Mouse (Mus musculus) kidney, embryonic 15.5 days (tissue): ENCODE results near the gene Nfkbia. TPM values are rescaled to one million over a fixed set of nuclear protein-coding genes. Genes with fewer than 3 reads are reported as not detected.

Source experiments
- ATAC-seq: fragments of 200-750 bp; cut with Nextera tagmentation; replicated peaks from 2 replicates; pipeline ENCODE4 v1.8.0; 2017; ENCODE audit warnings: moderate TSS enrichment; ENCODE audit not compliant: low FRiP score
- H3K27ac ChIP-seq: fragments of 300-500 bp; sonication (generic); 2 replicates; pipeline ENCODE4 v1.5.1; 2015; ENCODE audit warnings: mild to moderate bottlenecking, inconsistent platforms
- H3K27me3 ChIP-seq: fragments of 300-500 bp; sonication (generic); 2 replicates; pipeline ENCODE4 v1.6.1; 2015; ENCODE audit warnings: inconsistent platforms
- H3K36me3 ChIP-seq: fragments of 300-500 bp; sonication (generic); 2 replicates; pipeline ENCODE4 v1.6.1; 2015; ENCODE audit warnings: inconsistent platforms
- H3K4me1 ChIP-seq: fragments of 300-500 bp; sonication (generic); 2 replicates; pipeline ENCODE4 v1.6.1; 2015; ENCODE audit warnings: inconsistent platforms
- H3K4me2 ChIP-seq: fragments of 300-500 bp; sonication (generic); 2 replicates; pipeline ENCODE4 v1.6.1; 2015; ENCODE audit warnings: moderate library complexity, mild to moderate bottlenecking, inconsistent platforms
- H3K4me3 ChIP-seq: fragments of 300-500 bp; sonication (generic); replicated peaks from 2 replicates; pipeline ENCODE4 v1.5.1; 2015; ENCODE audit warnings: mild to moderate bottlenecking, inconsistent platforms
- H3K9ac ChIP-seq: fragments of 300-500 bp; sonication (generic); 2 replicates; pipeline ENCODE4 v1.6.1; 2015; ENCODE audit warnings: mild to moderate bottlenecking, inconsistent platforms
- H3K9me3 ChIP-seq: fragments of 300-500 bp; sonication (generic); replicated peaks from 2 replicates; pipeline ENCODE4 v1.6.1; 2016; ENCODE audit warnings: inconsistent platforms
- WGBS: fragments of 180-500 bp; shearing (Covaris S2); methylation state at CpG from one replicate; pipeline ENCODE4 v1.1.7; 2015; ENCODE audit warnings: mixed read lengths; 5-methylcytosine and 5-hydroxymethylcytosine counted together
- polyA plus RNA-seq: library from polyadenylated mRNA; unstranded; fragments of >200 nt; fragmentation: Nextera tagmentation; extraction: Ambion mirVana; gene quantifications from 2 replicates; pipeline ENCODE4 v1.2.1, GENCODE M21; 2015

The Nfkbia gene
- polyA plus RNA-seq, 1 experiment from 2014 or later, result 78.2 TPM

GRCm38 (mm10) chr12:55462456-55462855 lies 30.0 kb downstream of the Nfkbia start:
- H3K4me1 ChIP-seq, result peaks cover 69% of the 10 kb centered on the region
- H3K4me3 ChIP-seq, result no peak overlapping the region

DNA sequence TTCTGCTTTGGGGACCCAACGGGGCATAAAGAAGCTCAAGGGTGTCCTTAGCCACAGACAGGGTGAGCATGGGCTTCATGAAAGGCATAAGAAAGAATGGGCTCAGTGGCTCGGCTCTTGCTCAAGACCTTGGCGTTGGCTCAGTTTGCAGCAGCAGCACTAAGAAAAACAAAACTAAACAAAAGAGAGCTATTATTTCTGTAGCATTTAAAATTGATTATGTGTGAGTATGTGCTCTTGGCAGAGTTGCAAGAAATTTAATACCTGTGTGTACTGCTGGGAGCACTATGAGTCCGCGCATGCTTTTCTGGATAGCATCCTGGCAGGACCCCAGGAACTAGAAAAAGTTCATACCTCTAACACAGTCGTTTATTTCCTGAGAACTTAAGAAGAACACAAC lies 30.7 kb downstream of the Nfkbia start:
- H3K4me1 ChIP-seq, result peaks cover 64% of the 10 kb centered on the region
- no peak for ATAC-seq

More at GRCm38 (mm10) chr12:55462456-55462855, 30.0 kb downstream of the Nfkbia start:
- Histone ChIP-seq H3K27ac (peak overlapping the region; percentile 61), H3K4me2 (no peak overlapping the region), H3K27me3 (no peaks in the 10 kb centered on the region), H3K9ac (no peak overlapping the region), H3K9me3 (no peaks in the 10 kb centered on the region), H3K36me3 (no peaks in the 10 kb centered on the region)
- 70% methylated on average over 6 of the region's 6 CpGs for WGBS
- no peak for ATAC-seq

GRCm38 (mm10) chr12:55460900-55461299 lies 31.5 kb downstream of the Nfkbia start:
- no peak overlapping the region for H3K4me3 ChIP-seq
- ATAC-seq, result no peak
- H3K9me3 ChIP-seq, result no peaks in the 10 kb centered on the region
- H3K27ac ChIP-seq, result no peak overlapping the region
- no peak overlapping the region for H3K4me2 ChIP-seq
- 34% methylated on average over 4 of the region's 4 CpGs for WGBS
- H3K27me3 ChIP-seq, result no peaks in the 10 kb centered on the region
- H3K4me1 ChIP-seq, result peaks cover 56% of the 10 kb centered on the region
- no peak overlapping the region for H3K9ac ChIP-seq
- no peaks in the 10 kb centered on the region for H3K36me3 ChIP-seq

More for the DNA sequence above, 30.7 kb downstream of the Nfkbia start:
- H3K4me3 ChIP-seq, result no peak overlapping the region
- H3K36me3 ChIP-seq, result no peaks in the 10 kb centered on the region
- no peak overlapping the region for H3K4me2 ChIP-seq
- WGBS, result 55% methylated on average over 6 of the region's 6 CpGs
- H3K9me3 ChIP-seq, result no peaks in the 10 kb centered on the region
- no peak overlapping the region for H3K9ac ChIP-seq
- peak overlapping the region; percentile 61 for H3K27ac ChIP-seq
- no peaks in the 10 kb centered on the region for H3K27me3 ChIP-seq

DNA sequence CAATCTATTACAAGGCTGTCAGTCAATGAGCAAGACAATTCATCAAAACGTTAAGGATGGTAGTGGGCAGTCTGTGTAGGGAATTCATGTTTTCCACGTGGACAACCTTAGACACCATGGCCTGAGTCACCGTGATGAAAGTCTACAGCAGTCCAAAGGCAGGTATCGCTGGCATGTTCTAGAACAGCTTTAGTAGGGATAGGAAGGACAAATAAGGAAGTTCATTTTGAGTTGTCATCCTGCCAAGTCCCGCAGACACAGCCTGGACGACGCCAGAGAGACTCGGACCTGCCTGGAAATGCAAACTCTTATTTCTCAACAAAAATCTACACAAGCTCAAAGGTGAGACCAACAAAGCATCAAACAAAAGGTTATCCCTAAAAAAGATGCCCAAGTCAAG lies 32.7 kb downstream of the Nfkbia start:
- ATAC-seq, result no peak
- H3K27ac ChIP-seq, result no peak overlapping the region
- 72% methylated on average over 8 of the region's 8 CpGs for WGBS

GRCm38 (mm10) chr12:55456893-55457292 lies 35.6 kb downstream of the Nfkbia start:
- Histone ChIP-seq H3K27ac (no peak overlapping the region), H3K4me1 (peaks cover 34% of the 10 kb centered on the region), H3K27me3 (no peaks in the 10 kb centered on the region), H3K4me2 (no peak overlapping the region), H3K9me3 (no peaks in the 10 kb centered on the region), H3K9ac (no peak overlapping the region), H3K4me3 (no peak overlapping the region), H3K36me3 (no peaks in the 10 kb centered on the region)
- 90% methylated on average over 5 of the region's 5 CpGs for WGBS
- no peak for ATAC-seq

More for the DNA sequence above, 32.7 kb downstream of the Nfkbia start:
- no peak overlapping the region for H3K4me2 ChIP-seq
- H3K9ac ChIP-seq, result no peak overlapping the region
- no peaks in the 10 kb centered on the region for H3K27me3 ChIP-seq
- no peak overlapping the region for H3K4me3 ChIP-seq
- H3K36me3 ChIP-seq, result no peaks in the 10 kb centered on the region
- H3K4me1 ChIP-seq, result peaks cover 44% of the 10 kb centered on the region
- no peaks in the 10 kb centered on the region for H3K9me3 ChIP-seq

GRCm38 (mm10) chr12:55456136-55456535 lies 36.3 kb downstream of the Nfkbia start:
- 76% methylated on average over 3 of the region's 3 CpGs for WGBS
- Histone ChIP-seq H3K4me3 (no peak overlapping the region), H3K4me1 (peaks cover 27% of the 10 kb centered on the region), H3K27ac (no peak overlapping the region), H3K9ac (no peak overlapping the region), H3K4me2 (no peak overlapping the region), H3K36me3 (no peaks in the 10 kb centered on the region), H3K27me3 (no peaks in the 10 kb centered on the region), H3K9me3 (no peaks in the 10 kb centered on the region)
- no peak for ATAC-seq

GRCm38 (mm10) chr12:55455206-55455605 lies 37.2 kb downstream of the Nfkbia start:
- Histone ChIP-seq H3K27me3 (no peaks in the 10 kb centered on the region), H3K4me2 (no peak overlapping the region), H3K36me3 (no peaks in the 10 kb centered on the region), H3K27ac (no peak overlapping the region), H3K4me1 (peaks cover 24% of the 10 kb centered on the region), H3K4me3 (no peak overlapping the region), H3K9me3 (no peaks in the 10 kb centered on the region), H3K9ac (no peak overlapping the region)
- WGBS, result 93% methylated on average over 10 of the region's 10 CpGs
- ATAC-seq, result no peak

DNA sequence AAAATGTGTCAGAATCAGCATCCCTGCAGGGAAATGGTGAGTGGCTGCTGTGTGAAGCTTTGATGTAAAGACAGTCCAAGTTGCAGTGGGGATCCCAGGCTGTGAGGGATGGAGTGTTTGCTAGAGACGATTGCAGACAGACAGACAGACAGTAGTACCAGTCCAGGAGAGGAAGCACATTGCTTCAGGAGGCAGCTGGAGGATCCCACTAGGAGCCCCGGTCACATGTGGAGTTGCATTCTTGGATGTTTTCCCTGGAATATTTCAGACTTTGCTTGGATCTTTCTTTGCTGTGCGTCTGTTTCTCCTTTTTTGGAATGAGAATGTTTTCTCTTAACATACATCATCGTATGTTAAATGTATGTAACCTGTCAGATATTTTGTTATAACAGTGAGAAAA lies 38.5 kb downstream of the Nfkbia start:
- H3K4me3 ChIP-seq, result no peak overlapping the region
- H3K4me2 ChIP-seq, result no peak overlapping the region
- H3K9ac ChIP-seq, result no peak overlapping the region
- no peaks in the 10 kb centered on the region for H3K27me3 ChIP-seq
- no peaks in the 10 kb centered on the region for H3K9me3 ChIP-seq
- H3K36me3 ChIP-seq, result no peaks in the 10 kb centered on the region
- H3K27ac ChIP-seq, result no peak overlapping the region
- H3K4me1 ChIP-seq, result peaks cover 27% of the 10 kb centered on the region
- no peak for ATAC-seq
- WGBS, result 62% methylated on average over 4 of the region's 4 CpGs

- Histone ChIP-seq H3K27me3 (no peaks in the 10 kb centered on the region), H3K27ac (peak overlapping the region; percentile 83), H3K36me3 (no peaks in the 10 kb centered on the region), H3K4me1 (peaks cover 26% of the 10 kb centered on the region), H3K4me3 (no peak overlapping the region), H3K9ac (no peak overlapping the region), H3K9me3 (no peaks in the 10 kb centered on the region), H3K4me2 (no peak overlapping the region)
- ATAC-seq, result no peak
- 37% methylated on average over 5 of the region's 5 CpGs for WGBS
Observed at GRCm38 (mm10) chr12:55452839-55453238, 39.6 kb downstream of the Nfkbia start.

DNA sequence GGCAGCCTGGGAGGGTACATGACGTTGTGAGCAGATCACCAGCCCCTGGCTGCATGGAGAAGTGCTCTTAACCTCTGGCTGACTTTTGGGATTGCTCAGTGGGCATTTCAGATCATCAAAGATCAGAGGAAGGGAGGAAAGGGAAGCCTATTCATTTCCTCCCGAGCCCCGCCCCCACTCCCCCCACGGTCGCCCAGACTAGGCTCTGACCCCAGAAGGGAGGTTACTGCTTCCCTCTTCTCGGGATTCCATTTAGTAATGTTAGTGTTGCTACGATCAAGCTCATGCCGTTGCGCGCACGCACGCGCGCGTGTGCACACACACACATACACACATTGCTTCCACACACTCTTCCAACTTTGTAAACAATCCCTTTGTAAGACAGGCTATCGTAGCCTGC lies 42.0 kb downstream of the Nfkbia start:
- Histone ChIP-seq H3K9me3 (no peaks in the 10 kb centered on the region), H3K36me3 (no peaks in the 10 kb centered on the region), H3K27me3 (no peaks in the 10 kb centered on the region), H3K4me1 (peaks cover 42% of the 10 kb centered on the region), H3K27ac (0 out of 2 replicates have a peak overlapping the region, but pooled peaks have one; percentile 28), H3K9ac (no peak overlapping the region), H3K4me2 (peak overlapping the region; percentile 3; the same call in 1 of the 2 replicates), H3K4me3 (no peak overlapping the region)
- 36% methylated on average over 16 of the region's 16 CpGs for WGBS
- ATAC-seq, result peak; percentile 44

- no peak overlapping the region for H3K9ac ChIP-seq
- H3K4me3 ChIP-seq, result no peak overlapping the region
- H3K36me3 ChIP-seq, result no peaks in the 10 kb centered on the region
- no peaks in the 10 kb centered on the region for H3K27me3 ChIP-seq
- H3K27ac ChIP-seq, result no peak overlapping the region
- no peak for ATAC-seq
- no peaks in the 10 kb centered on the region for H3K9me3 ChIP-seq
- peaks cover 42% of the 10 kb centered on the region for H3K4me1 ChIP-seq
- WGBS, result 98% methylated on average over 2 of the region's 2 CpGs
- no peak overlapping the region for H3K4me2 ChIP-seq
Observed at GRCm38 (mm10) chr12:55449048-55449447, 43.4 kb downstream of the Nfkbia start.

- Histone ChIP-seq H3K4me3 (no peak overlapping the region), H3K9me3 (no peaks in the 10 kb centered on the region), H3K4me1 (peaks cover 44% of the 10 kb centered on the region), H3K36me3 (no peaks in the 10 kb centered on the region), H3K27ac (no peak overlapping the region), H3K9ac (no peak overlapping the region), H3K4me2 (no peak overlapping the region), H3K27me3 (no peaks in the 10 kb centered on the region)
- ATAC-seq, result no peak
- WGBS, result 93% methylated on average over 2 of the region's 2 CpGs
Observed at GRCm38 (mm10) chr12:55448457-55448856, 44.0 kb downstream of the Nfkbia start.

DNA sequence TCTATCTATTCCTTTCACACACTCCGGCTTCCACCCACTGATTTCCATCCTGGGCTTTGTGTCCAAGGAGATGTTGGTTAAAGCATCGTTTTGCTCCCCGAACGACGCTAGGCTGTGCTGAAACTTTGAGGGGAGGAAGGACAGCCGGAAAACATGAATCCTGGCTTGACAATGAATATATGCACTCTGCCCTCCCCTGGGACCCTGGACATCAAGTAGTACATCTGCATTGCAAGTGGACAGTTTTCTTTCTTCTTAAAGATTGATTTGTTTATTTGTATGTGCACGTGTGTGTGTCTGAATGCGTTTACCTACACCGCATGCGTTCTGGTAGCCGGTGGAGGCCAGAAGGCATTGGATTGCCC lies 45.1 kb downstream of the Nfkbia start:
- no peaks in the 10 kb centered on the region for H3K36me3 ChIP-seq
- no peak for ATAC-seq

More for the DNA sequence above, 45.1 kb downstream of the Nfkbia start:
- Histone ChIP-seq H3K4me2 (no peak overlapping the region), H3K27me3 (no peaks in the 10 kb centered on the region), H3K9ac (no peak overlapping the region), H3K27ac (peak overlapping the region; percentile 88), H3K4me1 (peaks cover 45% of the 10 kb centered on the region), H3K4me3 (no peak overlapping the region), H3K9me3 (no peaks in the 10 kb centered on the region)
- WGBS, result 68% methylated on average over 11 of the region's 11 CpGs
